Mouse (Mus musculus) spleen, postnatal 4 days (tissue): Measurements from ENCODE around the gene Fam126a.

ENCODE experiments used
- DNase-seq, 2 experiments: peaks; one replicate each; pipeline ENCODE4 v3.0.0; 2022; ENCODE audit warnings: low spot score in 2 of 2

Gene Fam126a

GRCm38 (mm10) chr5:23900190-23900589 lies 130.3 kb downstream of the Fam126a start:
- DNase-seq, result no peak

GRCm38 (mm10) chr5:23893864-23894771 lies 136.4 kb downstream of the Fam126a start:
- DNase-seq, result peak; percentile 18 to 28

- DNase-seq, result peak in 1 of 2 experiments; percentile 51
Measured at GRCm38 (mm10) chr5:23893156-23893863, 137.2 kb downstream of the Fam126a start.

- DNase-seq, result peak; percentile 77 to 88
Measured at GRCm38 (mm10) chr5:23890734-23891133, 139.8 kb downstream of the Fam126a start.

GRCm38 (mm10) chr5:23889461-23889860 lies 141.0 kb downstream of the Fam126a start:
- DNase-seq, result peak in 1 of 2 experiments; percentile 54

GRCm38 (mm10) chr5:23887111-23887510 lies 143.4 kb downstream of the Fam126a start:
- peak in 1 of 2 experiments; percentile 39 for DNase-seq

- peak; percentile 47 to 66 for DNase-seq
Measured at GRCm38 (mm10) chr5:23874457-23874856, 156.0 kb downstream of the Fam126a start.

GRCm38 (mm10) chr5:23872586-23872985 lies 157.9 kb downstream of the Fam126a start:
- DNase-seq, result peak in 1 of 2 experiments; percentile 38

- peak in 1 of 2 experiments; percentile 17 for DNase-seq
Measured at GRCm38 (mm10) chr5:23871323-23871722, 159.2 kb downstream of the Fam126a start.

GRCm38 (mm10) chr5:23865941-23866340 lies 164.5 kb downstream of the Fam126a start:
- DNase-seq, result peak in 1 of 2 experiments; percentile 47
